Mouse (Mus musculus) heart, postnatal 36 days (tissue): Measurements from ENCODE around the gene Rps2. TPM values are rescaled to one million over a fixed set of nuclear protein-coding genes. Genes with fewer than 3 reads are reported as not detected.

Experiments used
- DNase-seq, 2 experiments: peaks; one replicate each; pipeline ENCODE4 v3.0.0; 2021 to 2022
- intact Hi-C: fragments of 180-260 bp; cut with DNase I; formaldehyde crosslinking; loops from one replicate; pipeline ENCODE4 v1.15.1; 2025
- total RNA-seq, 2 experiments: library from RNA; stranded (reverse); gene quantifications; 2 replicates each; pipeline ENCODE4 v1.2.3; 2021

Gene Rps2
- total RNA-seq, 2 experiments from 2014 or later = 668 to 757 TPM

- no peak for DNase-seq
- intact Hi-C loops = no loop called here
Observed at GRCm38 (mm10) chr17:24728184-24728583, 10.3 kb downstream of the Rps2 start.

- intact Hi-C loops = no loop called here
- no peak for DNase-seq
Observed at GRCm38 (mm10) chr17:24729067-24729466, 11.2 kb downstream of the Rps2 start.

GRCm38 (mm10) chr17:24730787-24731186, 12.9 kb downstream of the Rps2 start:
- intact Hi-C loops = no loop called here
- DNase-seq = no peak

- intact Hi-C loops = no loop called here
- peak in 1 of 2 experiments; percentile 52 for DNase-seq
Observed at GRCm38 (mm10) chr17:24732233-24732935, 14.5 kb downstream of the Rps2 start.

GRCm38 (mm10) chr17:24733434-24734050, 15.6 kb downstream of the Rps2 start:
- intact Hi-C loops = no loop called here
- no peak for DNase-seq

- intact Hi-C loops = no loop called here
Observed at GRCm38 (mm10) chr17:24734513-24734912, 16.6 kb downstream of the Rps2 start.

GRCm38 (mm10) chr17:24735446-24735845, 17.5 kb downstream of the Rps2 start:
- DNase-seq = no peak
- intact Hi-C loops = no loop called here

More at GRCm38 (mm10) chr17:24734513-24734912, 16.6 kb downstream of the Rps2 start:
- no peak for DNase-seq

GRCm38 (mm10) chr17:24736330-24737051, 18.6 kb downstream of the Rps2 start, which contains the start of gene Msrb1:
Msrb1 (plus strand) TSS chr17:24736642.
- intact Hi-C loops = no loop called here
- DNase-seq = peak; percentile 92 to 93

- intact Hi-C loops = no loop called here
- DNase-seq = no peak
Observed at GRCm38 (mm10) chr17:24737135-24737810, 19.4 kb downstream of the Rps2 start.

GRCm38 (mm10) chr17:24738238-24738637, 20.3 kb downstream of the Rps2 start:
- intact Hi-C loops = no loop called here
- no peak for DNase-seq

- intact Hi-C loops = loop anchor here (10.0 kb wide), 1 partner anchor 445 kb away; the partner anchor contains the start of genes BC003965 and Unkl
- DNase-seq = no peak
Observed at GRCm38 (mm10) chr17:24739926-24740325, 22.0 kb downstream of the Rps2 start.

GRCm38 (mm10) chr17:24742307-24742706, 24.4 kb downstream of the Rps2 start:
- intact Hi-C loops = loop anchor here (10.0 kb wide), 1 partner anchor 442 kb away; the partner anchor contains the start of genes BC003965 and Unkl
- no peak for DNase-seq

- intact Hi-C loops = loop anchor here (10.0 kb wide), 1 partner anchor 441 kb away; the partner anchor contains the start of genes BC003965 and Unkl
- DNase-seq = no peak
Observed at GRCm38 (mm10) chr17:24743896-24744295, 26.0 kb downstream of the Rps2 start.

- DNase-seq = no peak
- intact Hi-C loops = loop anchor here (10.0 kb wide), 1 partner anchor 440 kb away; the partner anchor contains the start of genes BC003965 and Unkl
Observed at GRCm38 (mm10) chr17:24744381-24744780, 26.5 kb downstream of the Rps2 start.

- intact Hi-C loops = loop anchor here (1.0 to 10.0 kb wide), 3 partner anchors 72 to 439 kb away; partner anchors contain the start of genes BC003965 and Unkl
- peak; percentile 81 to 85 for DNase-seq
Observed at GRCm38 (mm10) chr17:24745526-24746497, 27.9 kb downstream of the Rps2 start.

GRCm38 (mm10) chr17:24746986-24747385, 29.1 kb downstream of the Rps2 start:
- no peak for DNase-seq
- intact Hi-C loops = loop anchor here (5.0 to 10.0 kb wide), 2 partner anchors 135 to 438 kb away; partner anchors contain the start of genes BC003965 and Unkl

- intact Hi-C loops = no loop called here
- DNase-seq = no peak
Observed at GRCm38 (mm10) chr17:24751528-24751927, 33.6 kb downstream of the Rps2 start.

GRCm38 (mm10) chr17:24752415-24753394, 34.8 kb downstream of the Rps2 start, which contains the start of gene Hs3st6:
Hs3st6 (plus strand) TSS chr17:24752988.
- intact Hi-C loops = no loop called here
- DNase-seq = no peak
